Mouse (Mus musculus) ES-E14 (cell line): ENCODE data around the gene Ranbp17. TPM values are rescaled to one million over a fixed set of nuclear protein-coding genes. Genes with fewer than 3 reads are reported as not detected.

Source experiments
- DNase-seq: peaks from one replicate; pipeline ENCODE4 v3.0.0-alpha.2; 2013; ENCODE audit warnings: low read depth, low spot score
- H3K27ac ChIP-seq: 2 replicates; pipeline ENCODE4 v1.5.1; 2012; ENCODE audit warnings: low read depth, mild to moderate bottlenecking, low read length, moderate library complexity, mixed read lengths; ENCODE audit not compliant: poor library complexity, insufficient read depth, severe bottlenecking
- H3K36me3 ChIP-seq: 2 replicates; pipeline ENCODE4 v1.6.1; 2012; ENCODE audit warnings: mild to moderate bottlenecking, low read length, moderate library complexity, mixed read lengths; ENCODE audit not compliant: control insufficient read depth, poor library complexity, insufficient read depth, severe bottlenecking
- H3K4me1 ChIP-seq, 2 experiments: fragments of 150-350 bp in 1 of 2; sonication (generic) in 1 of 2; 2 replicates each; pipeline ENCODE4 v1.6.1; 2012; ENCODE audit warnings: low read length in 2 of 2, mild to moderate bottlenecking in 1 of 2, mixed read lengths in 1 of 2; ENCODE audit not compliant: control insufficient read depth in 2 of 2, insufficient read depth in 2 of 2, poor library complexity in 1 of 2
- H3K4me3 ChIP-seq, 2 experiments: fragments of 150-350 bp in 1 of 2; sonication (generic) in 1 of 2; 2 replicates each; pipeline ENCODE4 v1.5.1; 2012; ENCODE audit warnings: low read length in 2 of 2, low read depth in 1 of 2, mild to moderate bottlenecking in 1 of 2, mixed read lengths in 1 of 2; ENCODE audit not compliant: insufficient read depth in 1 of 2, poor library complexity in 1 of 2, severe bottlenecking in 1 of 2
- H3K9ac ChIP-seq: 2 replicates; pipeline ENCODE4 v1.6.1; 2012; ENCODE audit warnings: low read depth, mild to moderate bottlenecking, low read length, mixed read lengths; ENCODE audit not compliant: poor library complexity, insufficient read depth, severe bottlenecking
- H3K9me3 ChIP-seq: fragments of 150-350 bp; sonication (generic); 2 replicates; pipeline ENCODE4 v1.6.1; 2012; ENCODE audit warnings: low read depth, mild to moderate bottlenecking, low read length; ENCODE audit not compliant: control insufficient read depth, insufficient read depth
- CHD2 ChIP-seq: IDR thresholded peaks from 2 replicates; pipeline ENCODE4 v1.6.1; 2014; ENCODE audit warnings: mild to moderate bottlenecking, low read depth, low read length, inconsistent platforms
- HCFC1 ChIP-seq: IDR thresholded peaks from 2 replicates; pipeline ENCODE4 v1.6.1; 2012; ENCODE audit warnings: low read length, inconsistent platforms, borderline replicate concordance; ENCODE audit not compliant: insufficient read depth
- MAFK ChIP-seq: IDR thresholded peaks from 2 replicates; pipeline ENCODE4 v1.6.1; 2014; ENCODE audit warnings: mild to moderate bottlenecking, low read depth, low read length, inconsistent platforms; ENCODE audit not compliant: insufficient read depth
- ZC3H11A ChIP-seq: IDR thresholded peaks from 2 replicates; pipeline ENCODE4 v1.6.1; 2012; ENCODE audit warnings: low read depth, mild to moderate bottlenecking, inconsistent platforms, low read length, borderline replicate concordance
- ZNF384 ChIP-seq: IDR thresholded peaks from 2 replicates; pipeline ENCODE4 v1.6.1; 2012; ENCODE audit warnings: low read depth, low read length, inconsistent platforms
- in situ Hi-C, 2 experiments: fragments of 600-800 bp; cut with MboI; formaldehyde crosslinking; loops; one replicate each; pipeline ENCODE4 v1.15.1; 2025; ENCODE audit warnings: low sequenced_read_pairs in 2 of 2, inconsistent platforms in 1 of 2; ENCODE audit not compliant: unreplicated experiment in 2 of 2
- total RNA-seq: library from RNA; depleted of rRNA; stranded (reverse); fragments of 300-350 nt; gene quantifications from 2 replicates; pipeline ENCODE4 v1.2.3, GENCODE M21; 2012

Ranbp17 gene
- total RNA-seq, 1 experiment, result 42.4 TPM

DNA sequence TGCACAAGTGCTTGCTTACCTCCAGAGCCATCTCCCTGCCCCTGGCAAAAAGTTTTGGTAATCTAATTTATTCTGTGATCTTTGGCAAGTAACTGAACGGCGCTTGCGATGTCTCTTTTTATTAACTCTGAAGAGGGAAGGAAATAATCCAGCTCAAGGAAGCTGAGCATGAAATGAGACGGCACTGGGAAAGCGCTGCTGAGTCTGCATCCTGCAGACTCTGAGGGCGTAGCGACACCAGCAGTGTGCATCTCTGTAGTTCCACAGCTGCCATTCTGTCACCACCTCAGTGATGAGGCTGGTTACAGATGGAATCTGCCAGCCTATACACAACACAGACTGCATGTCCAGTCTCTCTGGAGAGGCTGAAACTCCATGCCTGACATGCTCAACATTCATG, 292.8 kb downstream of the Ranbp17 start:
- no peak overlapping the region for H3K9ac ChIP-seq
- H3K27ac ChIP-seq, result no peak overlapping the region
- H3K36me3 ChIP-seq, result peaks cover 22% of the 10 kb centered on the region
- DNase-seq, result no peak
- H3K9me3 ChIP-seq, result no peaks in the 10 kb centered on the region
- no peak overlapping the region for H3K4me3 ChIP-seq
- no peak for TF ChIP-seq HCFC1
- no peak for TF ChIP-seq MAFK
- no peak for TF ChIP-seq CHD2
- H3K4me1 ChIP-seq, result peaks cover 2 to 6% of the 10 kb centered on the region in 2 experiments; a peak in 1 of 4 replicates
- in situ Hi-C loops, result no loop called here

- TF ChIP-seq HCFC1 (no peak), MAFK (no peak)
- no peak for DNase-seq
- H3K4me3 ChIP-seq, result no peak overlapping the region
- in situ Hi-C loops, result no loop called here
- H3K36me3 ChIP-seq, result peaks cover 24% of the 10 kb centered on the region
- no peaks in the 10 kb centered on the region for H3K9me3 ChIP-seq
- H3K9ac ChIP-seq, result no peak overlapping the region
- no peak overlapping the region for H3K27ac ChIP-seq
- peaks cover 2 to 6% of the 10 kb centered on the region in 2 experiments; a peak in 1 of 4 replicates for H3K4me1 ChIP-seq
These were observed 296.0 kb downstream of the Ranbp17 start for GRCm38 (mm10) chr11:33217384-33218079.

DNA sequence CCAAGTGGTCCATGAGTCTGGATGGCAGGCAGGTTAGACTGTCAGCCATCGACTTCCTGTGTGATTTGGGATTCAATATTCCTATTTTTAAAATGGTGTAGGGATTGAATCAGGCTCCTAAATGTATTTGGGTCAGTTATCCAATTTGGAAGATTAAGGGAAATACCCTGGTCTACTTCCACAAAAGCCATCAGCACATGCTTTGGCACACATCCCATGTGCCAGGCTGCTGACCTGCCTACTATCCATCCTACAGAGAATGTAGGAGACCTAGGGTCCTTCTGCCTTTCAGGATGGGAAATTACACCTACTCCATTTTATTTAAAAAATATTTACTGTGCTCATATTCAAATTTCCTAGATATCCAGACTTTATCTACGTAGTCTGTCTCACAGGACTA, 306.1 kb downstream of the Ranbp17 start:
- no peak overlapping the region for H3K4me3 ChIP-seq
- DNase-seq, result no peak
- 0 out of 2 replicates have a peak, but pooled peaks cover 1% of the 10 kb centered on the region for H3K36me3 ChIP-seq
- H3K4me1 ChIP-seq, result peaks cover 0 to 4% of the 10 kb centered on the region in 2 experiments; a peak in 1 of 4 replicates
- H3K9me3 ChIP-seq, result no peaks in the 10 kb centered on the region
- H3K9ac ChIP-seq, result no peak overlapping the region
- H3K27ac ChIP-seq, result no peak overlapping the region
- TF ChIP-seq ZC3H11A, result no peak
- no peak for TF ChIP-seq ZNF384
- TF ChIP-seq HCFC1, result no peak
- no peak for TF ChIP-seq CHD2
- TF ChIP-seq MAFK, result no peak
- in situ Hi-C loops, result no loop called here

DNA sequence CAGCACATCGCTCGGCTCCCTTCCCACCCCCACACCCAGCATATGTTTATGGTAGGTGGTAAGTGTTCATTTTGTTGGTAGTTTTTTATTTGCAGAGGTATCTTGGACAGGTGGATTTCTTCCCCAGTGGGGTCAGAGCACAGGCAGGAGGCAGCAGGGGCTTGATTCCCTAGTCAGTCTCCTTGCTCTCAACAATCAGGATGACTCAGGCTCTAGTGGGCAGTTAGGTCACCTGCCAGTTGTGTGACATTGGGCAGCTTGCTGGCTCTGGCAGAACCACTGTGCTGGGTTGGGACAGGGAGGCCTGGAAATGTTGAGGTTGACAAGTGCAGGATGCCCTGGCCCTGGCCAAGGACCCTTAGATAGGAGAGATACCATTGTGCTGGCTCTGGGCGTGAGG, 308.6 kb downstream of the Ranbp17 start:
- Histone ChIP-seq H3K36me3 (0 out of 2 replicates have a peak, but pooled peaks cover 1% of the 10 kb centered on the region), H3K27ac (no peak overlapping the region), H3K9ac (no peak overlapping the region), H3K4me1 (peaks cover 0 to 11% of the 10 kb centered on the region in 2 experiments; a peak in 1 of 4 replicates), H3K9me3 (no peaks in the 10 kb centered on the region), H3K4me3 (no peak overlapping the region)
- no peak for TF ChIP-seq MAFK
- TF ChIP-seq ZC3H11A, result no peak
- no peak for TF ChIP-seq CHD2
- TF ChIP-seq HCFC1, result no peak
- no peak for TF ChIP-seq ZNF384
- no peak for DNase-seq
- in situ Hi-C loops, result no loop called here

DNA sequence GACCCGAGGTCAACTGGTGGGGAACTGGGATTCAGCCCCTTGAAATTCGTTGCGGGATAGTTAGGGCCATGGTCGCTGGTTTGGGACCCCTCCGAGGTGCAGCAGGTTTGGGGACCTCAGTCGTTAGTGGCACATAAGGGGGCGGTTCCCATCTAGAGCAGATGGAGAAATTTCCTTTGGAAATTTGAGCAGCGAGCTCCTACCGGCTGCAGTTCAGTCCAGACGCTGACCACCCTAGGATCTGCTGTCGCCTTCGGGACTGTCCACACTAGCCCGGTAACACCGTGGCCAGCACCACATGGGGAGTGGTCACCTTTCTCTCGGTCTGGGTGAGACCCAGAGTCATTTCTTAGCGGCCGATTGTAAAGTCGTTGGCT, 309.2 kb downstream of the Ranbp17 start:
- in situ Hi-C loops, result no loop called here
- Histone ChIP-seq H3K4me3 (peak overlapping the region in 1 of 2 experiments; percentile 66; a peak in 1 of 4 replicates), H3K27ac (no peak overlapping the region), H3K9me3 (no peaks in the 10 kb centered on the region), H3K36me3 (0 out of 2 replicates have a peak, but pooled peaks cover 1% of the 10 kb centered on the region), H3K9ac (no peak overlapping the region), H3K4me1 (peaks cover 0 to 11% of the 10 kb centered on the region in 2 experiments; a peak in 1 of 4 replicates)
- no peak for DNase-seq
- TF ChIP-seq ZC3H11A, result no peak
- no peak for TF ChIP-seq ZNF384
- no peak for TF ChIP-seq CHD2
- TF ChIP-seq HCFC1, result no peak
- no peak for TF ChIP-seq MAFK
